In the genomic region with DNA sequence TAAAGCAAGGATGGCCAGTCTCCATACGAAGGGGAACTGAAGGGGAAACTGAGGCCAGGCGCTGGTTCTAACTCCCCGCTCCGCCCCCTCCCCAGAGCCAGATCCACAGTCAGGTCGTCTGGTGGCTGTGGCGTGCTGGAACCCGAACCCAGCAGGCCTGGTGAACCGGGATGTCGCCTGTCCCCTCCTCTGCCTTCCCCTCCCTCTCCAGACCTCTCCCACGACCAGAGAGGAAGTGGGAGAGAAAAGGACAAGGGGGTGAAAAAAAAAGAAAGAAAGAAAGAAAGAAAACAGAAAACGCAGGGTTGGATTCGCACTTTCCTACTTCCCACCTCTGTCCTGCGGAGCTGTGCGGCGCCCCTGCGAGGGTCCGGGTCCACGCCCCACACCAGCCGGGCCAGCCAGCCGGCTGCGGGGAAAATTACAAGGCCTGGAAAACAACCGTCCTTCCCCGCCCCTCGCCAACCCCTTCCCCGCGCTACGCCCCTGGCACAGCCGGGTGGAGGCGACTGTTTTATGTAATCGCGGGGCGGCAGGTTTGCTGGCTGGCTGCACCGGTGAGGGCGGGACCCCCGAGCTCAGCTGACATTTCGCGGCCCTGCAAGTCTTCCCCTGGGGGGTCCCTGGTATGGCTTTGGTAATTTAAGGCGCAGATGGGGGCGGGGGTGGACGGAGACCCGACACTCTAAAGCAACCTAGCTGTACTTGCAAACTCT, we compare ENCODE assay signal across 8 mouse cellular contexts. TPM values are rescaled to one million over a fixed set of nuclear protein-coding genes. Genes with fewer than 3 reads are reported as not detected.
DNase-seq lines count a peak whose midpoint lies in the region; ATAC-seq lines count a peak whose summit lies in the region.

A gene (plus strand): TSS at position 255 of the 716 bp plus-strand sequence.

- no peaks in the 10 kb centered on the region for H3K9me3 ChIP-seq in hindbrain, embryonic 15.5 days
- H3K9me3 ChIP-seq in midbrain, embryonic 10.5 days (replicated peaks), result no peaks in the 10 kb centered on the region

- H3K4me1 ChIP-seq in hindbrain, embryonic 15.5 days (replicated peaks), result peaks cover 35% of the 10 kb centered on the region
- H3K4me1 ChIP-seq in midbrain, embryonic 10.5 days, result peaks cover 45% of the 10 kb centered on the region

- H3K27me3 ChIP-seq in hindbrain, embryonic 15.5 days, result peaks cover 40% of the 10 kb centered on the region
- H3K27me3 ChIP-seq in midbrain, embryonic 10.5 days (ENCODE audit: low read depth, poor library complexity, severe bottlenecking), result peaks cover 53% of the 10 kb centered on the region
- no peaks in the 10 kb centered on the region for H3K27me3 ChIP-seq in splenic B cell, adult 2 months (ENCODE audit: control insufficient read depth, insufficient read depth, low read length, poor library complexity, severe bottlenecking)

- intact Hi-C loops in left cerebral cortex, postnatal 36 days (cut with DNase I), result no loop called here

- H3K9ac ChIP-seq in hindbrain, embryonic 15.5 days, result peak within 1 kb of the TSS; percentile 96

- WGBS in hindbrain, embryonic 15.5 days, result 1% methylated on average over 40 of the region's 41 CpGs
- 2% methylated on average over 41 of the region's 41 CpGs for WGBS in midbrain, embryonic 10.5 days

- ATAC-seq in frontal cortex, adult (ENCODE audit: low TSS enrichment), result no peak
- no peak for ATAC-seq in hindbrain, embryonic 15.5 days (ENCODE audit: low FRiP score, low read depth)

- H3K27ac ChIP-seq in hindbrain, embryonic 15.5 days (replicated peaks), result peak within 1 kb of the TSS; percentile 98
- peak within 1 kb of the TSS; percentile 97 for H3K27ac ChIP-seq in midbrain, embryonic 10.5 days (replicated peaks)

- peak in 1 of 2 experiments; percentile 62 for DNase-seq in frontal cortex, adult 2 months (ENCODE audit: extremely low spot score in 1 of 2, low spot score in 1 of 2)
- DNase-seq in cerebellum, adult 9-10 months, result peak; percentile 75
- DNase-seq in gastrocnemius, adult 8-10 months (ENCODE audit: low spot score in 2 of 2), result no peak
- peak in 1 of 2 experiments; percentile 69 for DNase-seq in left cerebral cortex, postnatal 36 days (ENCODE audit: low spot score in 2 of 2)
- peak; percentile 51 for DNase-seq in midbrain, embryonic 10.5 days (ENCODE audit: low spot score)
- DNase-seq in splenic B cell, adult 2 months (ENCODE audit: low read depth, low spot score), result peak; percentile 29

- H3K4me2 ChIP-seq in hindbrain, embryonic 15.5 days, result peak within 1 kb of the TSS; percentile 97

- no peaks in the 10 kb centered on the region for H3K36me3 ChIP-seq in hindbrain, embryonic 15.5 days
- no peaks in the 10 kb centered on the region for H3K36me3 ChIP-seq in midbrain, embryonic 10.5 days
- H3K36me3 ChIP-seq in splenic B cell, adult 2 months (ENCODE audit: control insufficient read depth, insufficient read depth, low read length, poor library complexity, severe bottlenecking), result no peaks in the 10 kb centered on the region

- peak within 1 kb of the TSS; percentile 96 for H3K4me3 ChIP-seq in hindbrain, embryonic 15.5 days
- peak within 1 kb of the TSS; percentile 89 for H3K4me3 ChIP-seq in midbrain, embryonic 10.5 days

RNA-seq across cellular contexts. Expression of the gene that starts here (rescaled TPM):
- polyA plus RNA-seq in frontal cortex, adult 2 months (2012; rRNA removed), result 45.1 and 46.0 TPM in 2 replicates
- total RNA-seq in gastrocnemius, adult 8-10 months (2022), result 10 to 100 TPM; 24.8 to 28.9 (median 25.5) TPM
- polyA plus RNA-seq in hindbrain, embryonic 15.5 days (2015; fragmentation: Nextera tagmentation; extraction: Ambion mirVana), result 15.3 and 16.2 TPM in 2 replicates
- 100 to 1,000 TPM; 120 to 133 TPM for total RNA-seq in left cerebral cortex, postnatal 36 days (2021)
- 7.8 and 9.8 TPM in 2 replicates for polyA plus RNA-seq in midbrain, embryonic 10.5 days (2016; fragmentation: Nextera tagmentation; extraction: Ambion mirVana)

Comparison
In these comparisons a context has a peak if more than half of its experiments do, and no peak if none do; other contexts are left out.
1. RNA of the gene that starts here (total RNA-seq): 120 to 133 TPM in left cerebral cortex, postnatal 36 days; 24.8 to 28.9 TPM in gastrocnemius, adult 8-10 months; every median in the first group is over 4 times any median in the second.
2. DNase-seq: peak in cerebellum, adult 9-10 months (single experiment), midbrain, embryonic 10.5 days (single experiment) and splenic B cell, adult 2 months (single experiment); none in gastrocnemius, adult 8-10 months (0 of 2).